Mouse (Mus musculus): ENCODE data around the gene Ffar3. TPM values are rescaled to one million over a fixed set of nuclear protein-coding genes. Genes with fewer than 3 reads are reported as not detected.

The Ffar3 gene
- total and polyA plus RNA-seq, 3 experiments, result not detected

GRCm38 (mm10) chr7:30824306-30824705 lies 31.7 kb downstream of the Ffar3 start:
- TF ChIP-seq CTCF (IDR thresholded peaks at IDR 0.05; ENCODE audit: low read depth, low read length) (no peak), TAL1 (conservative IDR thresholded peaks at IDR 0.05; ENCODE audit: low read depth, low read length) (no peak), GATA1 (IDR thresholded peaks at IDR 0.05; ENCODE audit: borderline replicate concordance, low read length) (no peak), GATA2 (IDR thresholded peaks at IDR 0.05; ENCODE audit: borderline replicate concordance, low read depth, low read length) (no peak), POLR2AphosphoS5 (IDR thresholded peaks at IDR 0.05; ENCODE audit: insufficient replicate concordance, low read depth, low read length) (no peak)
- Histone ChIP-seq H3K36me3 (replicated peaks) (no peaks in the 10 kb centered on the region), H3K4me1 (ENCODE audit: insufficient read depth, low read depth, low read length) (peaks cover 1% of the 10 kb centered on the region; the same call in 1 of the 2 replicates), H3K9me3 (replicated peaks) (no peaks in the 10 kb centered on the region), H3K27me3 (ENCODE audit: insufficient read depth, low read length) (peaks cover 15% of the 10 kb centered on the region; the same call in 1 of the 2 replicates), H3K4me3 (ENCODE audit: low read depth, low read length) (no peak overlapping the region)
- no peak for DNase-seq (ENCODE audit: low spot score)
- no peak for ATAC-seq (ENCODE audit: extremely low read depth, insufficient number of reproducible peaks, low FRiP score, poor library complexity, severe bottlenecking)

GRCm38 (mm10) chr7:30823675-30824074 lies 32.3 kb downstream of the Ffar3 start, which contains the start of gene Ffar2:
Ffar2 (minus strand) TSS chr7:30823775.
- H3K27me3 ChIP-seq (ENCODE audit: insufficient read depth, low read length), result peaks cover 17% of the 10 kb centered on the region; the same call in 1 of the 2 replicates
- H3K4me1 ChIP-seq (ENCODE audit: insufficient read depth, low read depth, low read length), result no peaks in the 10 kb centered on the region
- H3K36me3 ChIP-seq (replicated peaks), result no peaks in the 10 kb centered on the region
- H3K9me3 ChIP-seq (replicated peaks), result no peaks in the 10 kb centered on the region
- DNase-seq (ENCODE audit: low spot score) (no peak), ATAC-seq (ENCODE audit: extremely low read depth, insufficient number of reproducible peaks, low FRiP score, poor library complexity, severe bottlenecking) (no peak)
- no peak within 1 kb of the TSS for H3K4me3 ChIP-seq (ENCODE audit: low read depth, low read length)
- TF ChIP-seq GATA1 (IDR thresholded peaks at IDR 0.05; ENCODE audit: borderline replicate concordance, low read length), result no peak
- no peak for TF ChIP-seq TAL1 (conservative IDR thresholded peaks at IDR 0.05; ENCODE audit: low read depth, low read length)
- TF ChIP-seq CTCF (IDR thresholded peaks at IDR 0.05; ENCODE audit: low read depth, low read length), result no peak
- no peak for TF ChIP-seq POLR2AphosphoS5 (IDR thresholded peaks at IDR 0.05; ENCODE audit: insufficient replicate concordance, low read depth, low read length)
- no peak for TF ChIP-seq GATA2 (IDR thresholded peaks at IDR 0.05; ENCODE audit: borderline replicate concordance, low read depth, low read length)

- no peak for TF ChIP-seq TAL1 (conservative IDR thresholded peaks at IDR 0.05; ENCODE audit: low read depth, low read length)
- no peak for TF ChIP-seq GATA2 (IDR thresholded peaks at IDR 0.05; ENCODE audit: borderline replicate concordance, low read depth, low read length)
- TF ChIP-seq POLR2AphosphoS5 (IDR thresholded peaks at IDR 0.05; ENCODE audit: insufficient replicate concordance, low read depth, low read length), result no peak
- TF ChIP-seq GATA1 (IDR thresholded peaks at IDR 0.05; ENCODE audit: borderline replicate concordance, low read length), result no peak
- no peak for TF ChIP-seq CTCF (IDR thresholded peaks at IDR 0.05; ENCODE audit: low read depth, low read length)
- Histone ChIP-seq H3K4me1 (ENCODE audit: insufficient read depth, low read depth, low read length) (no peaks in the 10 kb centered on the region), H3K27me3 (ENCODE audit: insufficient read depth, low read length) (peaks cover 17% of the 10 kb centered on the region; the same call in 1 of the 2 replicates), H3K36me3 (replicated peaks) (no peaks in the 10 kb centered on the region), H3K9me3 (replicated peaks) (no peaks in the 10 kb centered on the region), H3K4me3 (ENCODE audit: low read depth, low read length) (no peak overlapping the region)
- DNase-seq (ENCODE audit: low spot score), result no peak
- no peak for ATAC-seq (ENCODE audit: extremely low read depth, insufficient number of reproducible peaks, low FRiP score, poor library complexity, severe bottlenecking)
Measured at GRCm38 (mm10) chr7:30821532-30821931, 34.4 kb downstream of the Ffar3 start.

GRCm38 (mm10) chr7:30820854-30821445 lies 35.0 kb downstream of the Ffar3 start:
- DNase-seq (ENCODE audit: low spot score) (no peak), ATAC-seq (ENCODE audit: extremely low read depth, insufficient number of reproducible peaks, low FRiP score, poor library complexity, severe bottlenecking) (no peak)
- peaks cover 17% of the 10 kb centered on the region; the same call in 1 of the 2 replicates for H3K27me3 ChIP-seq (ENCODE audit: insufficient read depth, low read length)
- H3K9me3 ChIP-seq (replicated peaks), result no peaks in the 10 kb centered on the region
- no peaks in the 10 kb centered on the region for H3K36me3 ChIP-seq (replicated peaks)
- H3K4me3 ChIP-seq (ENCODE audit: low read depth, low read length), result no peak overlapping the region
- no peaks in the 10 kb centered on the region for H3K4me1 ChIP-seq (ENCODE audit: insufficient read depth, low read depth, low read length)
- TF ChIP-seq POLR2AphosphoS5 (IDR thresholded peaks at IDR 0.05; ENCODE audit: insufficient replicate concordance, low read depth, low read length) (no peak), TAL1 (conservative IDR thresholded peaks at IDR 0.05; ENCODE audit: low read depth, low read length) (no peak)

- H3K4me1 ChIP-seq (ENCODE audit: insufficient read depth, low read depth, low read length), result no peaks in the 10 kb centered on the region
- DNase-seq (ENCODE audit: low spot score), result no peak
- ATAC-seq (ENCODE audit: extremely low read depth, insufficient number of reproducible peaks, low FRiP score, poor library complexity, severe bottlenecking), result no peak
- H3K4me3 ChIP-seq (ENCODE audit: low read depth, low read length), result no peak overlapping the region
- TF ChIP-seq TAL1 (conservative IDR thresholded peaks at IDR 0.05; ENCODE audit: low read depth, low read length) (no peak), GATA1 (IDR thresholded peaks at IDR 0.05; ENCODE audit: borderline replicate concordance, low read length) (no peak), CTCF (IDR thresholded peaks at IDR 0.05; ENCODE audit: low read depth, low read length) (no peak), GATA2 (IDR thresholded peaks at IDR 0.05; ENCODE audit: borderline replicate concordance, low read depth, low read length) (no peak), POLR2AphosphoS5 (IDR thresholded peaks at IDR 0.05; ENCODE audit: insufficient replicate concordance, low read depth, low read length) (no peak)
- H3K9me3 ChIP-seq (replicated peaks), result no peaks in the 10 kb centered on the region
- no peaks in the 10 kb centered on the region for H3K36me3 ChIP-seq (replicated peaks)
- peaks cover 17% of the 10 kb centered on the region; the same call in 1 of the 2 replicates for H3K27me3 ChIP-seq (ENCODE audit: insufficient read depth, low read length)
Measured at GRCm38 (mm10) chr7:30820131-30820530, 35.8 kb downstream of the Ffar3 start.

GRCm38 (mm10) chr7:30812291-30812807 lies 43.6 kb downstream of the Ffar3 start:
- Histone ChIP-seq H3K4me3 (ENCODE audit: low read depth, low read length) (no peak overlapping the region), H3K27me3 (ENCODE audit: insufficient read depth, low read length) (0 out of 2 replicates have a peak, but pooled peaks cover 6% of the 10 kb centered on the region), H3K4me1 (ENCODE audit: insufficient read depth, low read depth, low read length) (no peaks in the 10 kb centered on the region), H3K36me3 (replicated peaks) (no peaks in the 10 kb centered on the region), H3K9me3 (replicated peaks) (no peaks in the 10 kb centered on the region)
- TF ChIP-seq GATA1 (IDR thresholded peaks at IDR 0.05; ENCODE audit: borderline replicate concordance, low read length) (no peak), CTCF (IDR thresholded peaks at IDR 0.05; ENCODE audit: low read depth, low read length) (no peak), POLR2AphosphoS5 (IDR thresholded peaks at IDR 0.05; ENCODE audit: insufficient replicate concordance, low read depth, low read length) (no peak), GATA2 (IDR thresholded peaks at IDR 0.05; ENCODE audit: borderline replicate concordance, low read depth, low read length) (no peak), TAL1 (conservative IDR thresholded peaks at IDR 0.05; ENCODE audit: low read depth, low read length) (no peak)
- peak; percentile 11 for DNase-seq (ENCODE audit: low spot score)
- peak; percentile 8; the same call in 1 of the 2 replicates for ATAC-seq (ENCODE audit: extremely low read depth, insufficient number of reproducible peaks, low FRiP score, poor library complexity, severe bottlenecking)

Data from G1E (cell line).